Mouse (Mus musculus) small intestine, adult 2 months (tissue): ENCODE results near the gene Mcl1.

Experiments used
- CTCF ChIP-seq: fragments of 200-500 bp; IDR thresholded peaks from 2 replicates; pipeline ENCODE4 v1.5.1; 2012; ENCODE audit warnings: low read depth, mild to moderate bottlenecking, control low read depth, inconsistent platforms, low read length, moderate library complexity, mixed read lengths; ENCODE audit not compliant: insufficient replicate concordance, insufficient read length; ENCODE audit errors: extremely low read depth
- POLR2A ChIP-seq: fragments of 200-500 bp; IDR thresholded peaks from 2 replicates; pipeline ENCODE4 v1.6.1; 2012; ENCODE audit warnings: low read depth, mild to moderate bottlenecking, control low read depth, inconsistent platforms, low read length, moderate library complexity

GRCm38 (mm10) chr3:95689171-95689915 lies 30.8 kb downstream of the Mcl1 start:
- TF ChIP-seq POLR2A (no peak), CTCF (no peak)
